Mouse (Mus musculus) limb, embryonic 14.5 days (tissue): ENCODE measurements around the gene Agt. TPM values are rescaled to one million over a fixed set of nuclear protein-coding genes. Genes with fewer than 3 reads are reported as not detected.
A peak's percentile ranks its signal among the peaks of the same experiment; 100 is the strongest.

Source experiments
- ATAC-seq: fragments of 200-750 bp; cut with Nextera tagmentation; 2 replicates; pipeline ENCODE4 v1.8.0; 2017; ENCODE audit warnings: low read depth, moderate number of reproducible peaks, moderate TSS enrichment; ENCODE audit not compliant: low FRiP score
- DNase-seq: peaks from one replicate; pipeline ENCODE4 v3.0.0-alpha.2; 2015; ENCODE audit warnings: low spot score
- H3K27ac ChIP-seq: fragments of 300-500 bp; sonication (generic); replicated peaks from 2 replicates; pipeline ENCODE4 v1.5.1; 2014; ENCODE audit warnings: low read depth, mild to moderate bottlenecking, low read length, moderate library complexity, mixed read lengths
- H3K27me3 ChIP-seq: fragments of 300-500 bp; sonication (generic); 2 replicates; pipeline ENCODE4 v1.6.1; 2014; ENCODE audit warnings: low read length, mixed read lengths; ENCODE audit not compliant: control insufficient read depth, insufficient read depth
- H3K36me3 ChIP-seq: fragments of 300-500 bp; sonication (generic); 2 replicates; pipeline ENCODE4 v1.6.1; 2014; ENCODE audit warnings: mild to moderate bottlenecking, low read length, moderate library complexity, mixed read lengths; ENCODE audit not compliant: control insufficient read depth, insufficient read depth
- H3K4me1 ChIP-seq: fragments of 300-500 bp; sonication (generic); 2 replicates; pipeline ENCODE4 v1.6.1; 2014; ENCODE audit warnings: antibody characterized with exemption, low read length, mixed read lengths; ENCODE audit not compliant: control insufficient read depth, insufficient read depth
- H3K4me2 ChIP-seq: fragments of 300-500 bp; sonication (generic); replicated peaks from 2 replicates; pipeline ENCODE4 v1.6.1; 2014; ENCODE audit warnings: low read depth, mild to moderate bottlenecking, low read length, moderate library complexity; ENCODE audit not compliant: severe bottlenecking
- H3K4me3 ChIP-seq: fragments of 300-500 bp; sonication (generic); replicated peaks from 2 replicates; pipeline ENCODE4 v1.5.1; 2014; ENCODE audit warnings: low read length
- H3K9ac ChIP-seq: fragments of 300-500 bp; sonication (generic); 2 replicates; pipeline ENCODE4 v1.6.1; 2014; ENCODE audit warnings: mild to moderate bottlenecking, low read depth, low read length, moderate library complexity; ENCODE audit not compliant: severe bottlenecking
- H3K9me3 ChIP-seq: fragments of 300-500 bp; sonication (generic); 2 replicates; pipeline ENCODE4 v1.6.1; 2016; ENCODE audit warnings: low read length; ENCODE audit not compliant: control insufficient read depth
- POLR2A ChIP-seq: fragments of 200-500 bp; IDR thresholded peaks from 2 replicates; pipeline ENCODE4 v1.8.0; 2012; ENCODE audit warnings: inconsistent platforms, mild to moderate bottlenecking, moderate library complexity, borderline replicate concordance; ENCODE audit not compliant: insufficient read depth, insufficient read length; ENCODE audit errors: extremely low read depth
- WGBS: fragments of 180-500 bp; shearing (Covaris S2); extraction: QIAGEN DNeasy Blood & Tissue Kit; methylation state at CpG from one replicate; pipeline ENCODE4 v1.1.7; 2014; 5-methylcytosine and 5-hydroxymethylcytosine counted together
- polyA plus RNA-seq, 2 experiments: library from polyadenylated mRNA; depleted of rRNA in 1 of 2; stranded (reverse) in 1 of 2; unstranded in 1 of 2; fragments of >200 nt; fragmentation: Nextera tagmentation in 1 of 2; extraction: Ambion mirVana in 1 of 2; gene quantifications; 2 replicates each; pipeline versions ENCODE4 v1.2.1 to v1.2.3; 2012 to 2014

Gene Agt
- polyA plus RNA-seq, 2 experiments: 1.1 to 1.5 TPM

GRCm38 (mm10) chr8:124530996-124531395 is 38.5 kb downstream of the Agt start:
- 83% methylated on average over 4 of the region's 4 CpGs for WGBS
- H3K27ac ChIP-seq: no peak overlapping the region
- H3K9ac ChIP-seq: no peak overlapping the region
- TF ChIP-seq POLR2A: no peak
- no peak for ATAC-seq
- no peaks in the 10 kb centered on the region for H3K27me3 ChIP-seq
- no peaks in the 10 kb centered on the region for H3K9me3 ChIP-seq
- no peak overlapping the region for H3K4me3 ChIP-seq
- no peaks in the 10 kb centered on the region for H3K4me1 ChIP-seq
- H3K36me3 ChIP-seq: peaks cover 89% of the 10 kb centered on the region
- DNase-seq: no peak
- no peak overlapping the region for H3K4me2 ChIP-seq

DNA sequence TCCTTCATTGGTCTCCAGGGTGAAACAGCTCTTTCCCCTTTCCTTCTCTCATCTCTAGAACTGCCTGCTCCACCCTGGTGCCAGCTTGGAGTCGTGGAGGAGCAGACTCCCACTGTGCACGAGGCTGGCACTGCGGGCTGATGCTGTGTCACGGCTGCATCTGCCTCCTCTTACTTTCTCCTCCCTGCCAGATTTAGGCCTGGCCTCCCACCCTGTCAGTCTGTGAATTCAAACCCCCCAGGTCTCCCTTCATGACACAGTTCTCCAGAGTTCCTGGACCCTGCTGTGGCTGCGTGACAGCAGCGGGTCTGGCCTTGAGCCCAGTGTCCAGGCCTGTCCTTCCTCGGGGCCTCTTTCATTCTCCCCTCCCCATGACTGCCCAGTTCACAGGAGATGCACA is 39.0 kb downstream of the Agt start:
- Histone ChIP-seq H3K9ac (no peak overlapping the region), H3K27ac (no peak overlapping the region), H3K4me3 (no peak overlapping the region), H3K4me1 (no peaks in the 10 kb centered on the region), H3K36me3 (peaks cover 89% of the 10 kb centered on the region), H3K9me3 (no peaks in the 10 kb centered on the region), H3K27me3 (no peaks in the 10 kb centered on the region), H3K4me2 (no peak overlapping the region)
- ATAC-seq: no peak
- no peak for TF ChIP-seq POLR2A
- no peak for DNase-seq
- WGBS: 88% methylated on average over 7 of the region's 7 CpGs

- Histone ChIP-seq H3K36me3 (peaks cover 87% of the 10 kb centered on the region), H3K9me3 (no peaks in the 10 kb centered on the region), H3K27me3 (no peaks in the 10 kb centered on the region), H3K4me3 (no peak overlapping the region), H3K4me2 (no peak overlapping the region), H3K9ac (no peak overlapping the region), H3K27ac (no peak overlapping the region), H3K4me1 (no peaks in the 10 kb centered on the region)
- TF ChIP-seq POLR2A: no peak
- 86% methylated on average over 13 of the region's 14 CpGs for WGBS
- ATAC-seq: no peak
- no peak for DNase-seq
These were observed 39.4 kb downstream of the Agt start for GRCm38 (mm10) chr8:124530076-124530475.

GRCm38 (mm10) chr8:124526261-124526660 is 43.2 kb downstream of the Agt start:
- no peak for TF ChIP-seq POLR2A
- whole genome bisulfite sequencing: 89% methylated on average over 11 of the region's 11 CpGs
- H3K4me1 ChIP-seq: peaks cover 8% of the 10 kb centered on the region; the same call in 1 of the 2 replicates
- H3K27me3 ChIP-seq: no peaks in the 10 kb centered on the region
- H3K4me2 ChIP-seq: no peak overlapping the region
- no peak overlapping the region for H3K4me3 ChIP-seq
- H3K36me3 ChIP-seq: peaks cover 55% of the 10 kb centered on the region
- DNase-seq (no peak), ATAC-seq (no peak)
- no peak overlapping the region for H3K27ac ChIP-seq
- H3K9me3 ChIP-seq: no peaks in the 10 kb centered on the region
- no peak overlapping the region for H3K9ac ChIP-seq

DNA sequence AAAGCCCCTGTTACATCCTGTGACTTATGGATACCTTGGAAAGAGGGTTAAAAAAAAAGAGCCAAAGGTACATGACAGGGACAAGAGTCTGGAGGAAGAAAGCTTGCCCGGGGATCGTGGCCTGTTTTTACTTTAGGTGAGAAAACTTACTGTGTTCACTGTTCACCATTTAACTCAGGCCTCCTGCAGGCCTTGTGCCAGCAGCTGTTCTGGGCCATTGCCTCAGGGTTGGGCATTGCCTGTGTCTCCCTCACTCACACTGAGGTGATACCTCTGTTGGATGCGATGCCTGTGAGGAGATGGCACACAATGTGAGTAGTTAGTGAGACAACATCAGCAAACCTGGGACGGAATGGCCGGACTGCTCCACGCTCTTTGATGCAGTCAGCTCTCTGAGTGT is 47.6 kb downstream of the Agt start:
- H3K9ac ChIP-seq: 0 out of 2 replicates have a peak overlapping the region, but pooled peaks have one; percentile 78
- H3K4me1 ChIP-seq: peaks cover 10% of the 10 kb centered on the region; the same call in 1 of the 2 replicates
- peak overlapping the region; percentile 64 for H3K4me2 ChIP-seq
- peak overlapping the region; percentile 85 for H3K4me3 ChIP-seq
- H3K27ac ChIP-seq: no peak overlapping the region
- DNase-seq (no peak), ATAC-seq (no peak)
- H3K27me3 ChIP-seq: no peaks in the 10 kb centered on the region
- H3K9me3 ChIP-seq: no peaks in the 10 kb centered on the region
- H3K36me3 ChIP-seq: peaks cover 19% of the 10 kb centered on the region
- WGBS: 91% methylated on average over 6 of the region's 6 CpGs
- TF ChIP-seq POLR2A: no peak

DNA sequence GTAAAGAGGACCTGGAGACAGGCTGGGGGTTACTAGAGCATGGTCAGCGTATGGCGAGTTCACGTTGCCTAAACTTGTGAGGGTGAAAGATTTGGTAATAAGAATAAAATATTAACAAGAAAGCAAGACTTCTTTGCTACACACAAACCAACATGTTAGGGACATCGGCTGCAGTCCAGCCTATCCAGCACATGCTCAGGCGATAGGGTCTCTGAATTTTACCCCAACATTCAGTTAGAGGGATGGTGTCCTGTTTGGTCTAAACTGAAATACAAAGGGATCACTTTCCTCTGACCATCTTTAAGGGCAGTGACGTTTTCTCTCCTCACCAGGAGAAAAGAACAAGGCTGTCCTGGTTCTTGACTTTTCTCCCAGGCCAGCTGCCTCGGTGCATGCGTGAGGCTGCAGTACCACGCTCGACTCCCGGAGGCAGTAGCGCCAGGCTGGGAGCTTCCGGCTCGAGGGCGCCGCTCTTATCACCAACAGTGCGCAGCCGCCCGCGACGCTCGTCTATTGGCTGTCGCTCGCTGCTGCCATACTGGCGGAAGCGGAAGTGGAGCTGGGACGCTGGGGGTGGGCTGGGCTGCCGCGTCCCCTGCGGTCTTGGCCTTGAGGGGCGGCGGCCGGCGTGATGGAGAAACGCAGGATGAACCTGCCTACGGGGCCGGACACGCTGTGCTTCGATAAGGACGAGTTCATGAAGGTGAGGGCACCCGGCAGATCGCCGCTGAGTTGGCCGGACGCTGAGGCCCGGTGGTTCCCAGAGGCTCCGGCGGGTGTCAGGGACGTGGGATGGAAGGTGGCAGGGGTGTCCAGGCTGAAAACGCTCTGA is 49.0 kb downstream of the Agt start, which contains the start of gene Cog2:
Gene Cog2 (plus strand): TSS at position 519 of the 832 bp plus-strand sequence.
- Histone ChIP-seq H3K4me2 (peak within 1 kb of the TSS; percentile 64), H3K9me3 (no peaks in the 10 kb centered on the region), H3K4me1 (peaks cover 10% of the 10 kb centered on the region; the same call in 1 of the 2 replicates), H3K27ac (no peak within 1 kb of the TSS), H3K9ac (peak within 1 kb of the TSS; percentile 78), H3K27me3 (no peaks in the 10 kb centered on the region), H3K36me3 (peaks cover 4% of the 10 kb centered on the region; the same call in 1 of the 2 replicates), H3K4me3 (peak within 1 kb of the TSS; percentile 85)
- ATAC-seq: peak; percentile 99
- peak; percentile 97 for DNase-seq
- 10% methylated on average over 50 of the region's 50 CpGs for WGBS
- TF ChIP-seq POLR2A: peak; percentile 90; the same call in 1 of the 2 replicates
